Mouse (Mus musculus): ENCODE measurements around the gene Set.

The Set gene

DNA sequence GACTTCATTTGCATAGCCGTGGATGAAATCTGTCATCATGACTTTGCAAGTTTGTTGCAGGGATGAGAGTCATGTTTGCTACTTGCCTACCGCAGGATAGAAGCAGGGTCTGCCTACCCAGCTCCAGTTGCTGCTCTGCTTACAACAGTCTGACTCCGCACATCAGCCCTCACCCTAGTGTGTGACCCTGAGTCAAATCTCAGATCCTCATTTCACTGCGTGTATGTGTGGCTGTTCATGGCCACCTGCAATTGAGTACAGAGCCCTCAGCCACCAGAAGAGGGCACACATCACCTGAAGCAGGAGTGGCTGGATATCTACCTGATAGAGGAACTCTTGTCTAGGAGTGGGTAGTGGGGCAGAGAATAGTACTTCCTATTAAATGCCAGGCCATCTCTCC is 30.1 kb downstream of the Set start:
- no peak for DNase-seq (ENCODE audit: low spot score in 2 of 2)

DNA sequence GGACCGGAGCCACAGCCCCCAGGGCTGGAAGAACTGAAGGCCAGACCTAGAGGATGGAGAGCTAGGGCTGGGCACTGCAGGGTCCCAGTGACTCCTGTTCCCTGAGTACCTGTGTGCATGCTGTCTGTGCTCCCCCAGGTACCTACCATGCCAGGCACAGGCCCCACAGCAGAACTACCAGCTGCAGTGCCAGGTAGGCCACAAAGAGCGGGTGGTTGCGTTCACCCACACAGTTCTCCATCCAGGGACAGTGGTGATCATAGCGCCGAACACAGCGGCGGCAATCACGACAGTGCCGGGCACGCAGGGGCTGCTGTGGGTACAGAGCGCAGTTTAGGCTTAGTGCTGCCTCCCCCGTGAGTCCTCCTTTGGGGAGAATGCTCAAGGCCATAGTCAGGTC is 34.3 kb downstream of the Set start:
- DNase-seq (ENCODE audit: low spot score in 2 of 2), result no peak

DNA sequence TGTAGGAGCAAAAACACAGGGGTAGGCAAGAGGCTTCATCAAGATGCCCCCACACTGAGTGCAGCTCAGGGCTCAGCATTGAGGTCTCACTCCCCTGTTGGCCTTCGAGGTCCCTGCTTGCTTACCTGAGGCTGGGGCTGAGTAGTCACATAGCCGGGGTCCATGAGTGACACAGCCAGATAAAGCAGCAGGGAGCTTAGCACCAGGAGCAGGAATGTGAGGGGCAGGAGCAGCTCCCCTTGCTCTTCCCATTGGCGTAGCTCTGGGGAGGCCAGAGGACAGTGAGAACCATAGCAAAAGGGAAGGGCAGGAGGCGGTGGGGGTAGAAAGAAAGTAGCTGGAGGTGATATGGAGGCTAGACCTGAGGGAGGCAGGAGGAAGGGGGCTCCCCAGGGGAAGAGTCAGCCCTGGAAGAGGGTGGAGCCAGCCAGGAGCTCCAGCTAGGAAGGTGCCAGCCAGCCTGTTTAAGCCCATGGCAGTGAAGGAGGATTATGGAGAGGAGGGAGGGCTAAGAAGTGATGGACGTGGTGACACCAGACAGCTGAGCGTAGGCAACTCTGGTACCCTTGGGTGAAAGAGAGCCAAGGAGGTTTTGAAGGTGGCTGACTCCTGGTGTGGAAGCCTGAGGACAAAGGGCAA is 35.2 kb downstream of the Set start:
- no peak for DNase-seq (ENCODE audit: low spot score in 2 of 2)

DNA sequence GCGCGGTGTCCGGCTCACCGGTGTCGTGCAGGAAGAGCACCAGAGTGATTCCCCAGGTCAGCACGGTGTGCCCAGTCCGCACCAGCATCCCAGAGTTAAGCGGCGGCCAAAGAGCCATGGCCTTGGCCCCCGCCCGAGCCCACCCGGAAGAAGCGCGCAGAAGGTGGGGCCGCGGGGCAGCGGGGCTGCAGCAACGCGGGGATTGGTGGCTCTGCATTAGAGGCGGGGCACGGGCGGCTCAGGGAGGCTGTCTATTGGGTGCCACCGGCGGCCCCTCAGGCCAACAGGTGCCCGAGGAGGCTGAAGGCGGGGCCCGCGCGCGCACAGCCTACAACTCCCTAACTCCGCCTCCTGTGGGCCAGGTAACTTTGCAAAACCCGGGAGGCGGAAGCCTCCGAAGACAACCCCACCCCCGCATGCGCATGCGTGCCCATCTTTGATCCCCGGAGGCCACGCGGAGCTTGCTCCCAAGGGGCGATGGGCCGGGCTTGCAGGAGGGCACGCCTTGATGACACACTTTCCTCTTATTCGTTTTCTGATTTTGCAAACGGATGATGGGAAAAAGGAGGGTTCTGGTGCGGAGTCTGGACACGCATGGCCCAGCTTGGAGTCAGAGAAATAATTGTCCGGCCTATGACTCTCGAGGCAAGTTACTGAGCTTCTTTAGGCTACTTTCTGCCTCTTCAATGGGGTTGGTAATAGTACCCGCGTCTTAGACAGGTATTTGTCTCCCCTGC is 36.5 kb downstream of the Set start, which contains the start of gene Zdhhc12:
Gene Zdhhc12, minus strand, starts transcription at position 178 of the 737 bp plus-strand sequence.
- peak; percentile 93 to 95 for DNase-seq (ENCODE audit: low spot score in 2 of 2)

DNA sequence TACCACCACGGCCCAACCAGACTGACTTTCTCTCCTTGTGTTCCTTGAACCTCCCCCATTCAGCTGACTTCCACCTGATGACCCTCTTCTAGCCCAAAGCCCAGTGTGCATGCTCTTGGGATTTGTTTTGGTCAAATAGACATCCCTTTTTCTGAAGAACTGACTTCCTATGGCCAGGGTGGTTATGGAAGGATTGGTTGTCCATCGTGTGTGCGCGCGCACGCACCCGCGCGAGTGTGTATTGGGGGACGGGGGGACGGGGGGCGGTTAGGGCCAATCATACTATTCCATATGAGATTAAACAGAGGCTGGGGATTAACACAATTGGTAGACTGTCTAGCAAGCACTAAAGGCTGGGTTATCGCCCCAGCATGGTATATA is 37.0 kb downstream of the Set start:
- DNase-seq (ENCODE audit: low spot score in 2 of 2), result no peak

DNA sequence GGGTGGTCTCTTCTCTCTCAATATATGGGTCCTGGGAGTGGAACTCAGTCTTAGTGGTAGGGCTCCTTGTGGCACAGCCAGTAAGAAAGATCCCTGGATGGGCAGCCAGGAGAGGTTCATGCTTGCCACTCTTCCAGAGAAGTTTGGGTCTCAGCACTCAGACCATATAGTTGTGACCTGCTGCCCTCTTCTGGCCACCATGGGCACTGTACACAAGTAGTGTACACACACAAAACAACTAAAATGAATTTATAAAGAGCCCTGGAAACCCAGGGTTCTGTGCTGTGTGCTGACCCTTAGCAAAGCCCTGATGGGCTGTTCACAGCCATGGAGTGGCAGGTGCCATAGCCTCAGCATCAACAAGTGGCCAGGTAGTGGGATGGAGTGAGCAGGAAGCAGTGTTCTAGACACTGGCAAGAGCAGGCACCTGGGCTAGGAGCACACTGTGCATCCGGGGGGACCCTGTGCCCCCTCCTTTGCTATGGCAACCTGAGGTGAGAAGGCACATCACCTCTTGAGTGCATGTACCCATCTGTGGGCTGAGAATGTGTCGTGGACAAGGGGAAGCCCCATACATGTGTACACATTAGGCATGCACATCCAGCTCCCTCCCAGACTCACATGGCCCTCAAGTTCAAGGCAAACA is 38.8 kb downstream of the Set start:
- peak in 1 of 2 experiments; percentile 39 for DNase-seq (ENCODE audit: low spot score in 2 of 2)

DNA sequence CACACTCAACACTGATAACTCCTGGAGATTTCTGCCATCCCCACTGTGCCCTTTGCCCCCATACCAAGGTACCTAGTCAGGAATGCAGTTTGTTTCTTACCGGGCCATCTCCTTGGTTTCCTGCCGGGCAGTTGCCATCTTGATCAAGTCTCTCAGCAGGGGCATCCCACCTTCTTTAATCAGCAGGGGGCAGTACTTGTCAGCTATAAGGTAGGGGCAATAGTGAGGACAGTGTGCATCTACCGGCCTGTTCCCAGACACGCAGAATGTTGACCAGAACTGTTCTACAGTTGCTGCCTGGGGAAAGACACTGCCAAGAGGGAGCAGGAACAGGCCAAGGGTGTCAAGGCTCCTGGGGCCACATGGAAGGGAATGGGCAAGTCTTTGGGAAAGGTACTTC is 43.0 kb downstream of the Set start:
- DNase-seq (ENCODE audit: low spot score in 2 of 2), result no peak

DNA sequence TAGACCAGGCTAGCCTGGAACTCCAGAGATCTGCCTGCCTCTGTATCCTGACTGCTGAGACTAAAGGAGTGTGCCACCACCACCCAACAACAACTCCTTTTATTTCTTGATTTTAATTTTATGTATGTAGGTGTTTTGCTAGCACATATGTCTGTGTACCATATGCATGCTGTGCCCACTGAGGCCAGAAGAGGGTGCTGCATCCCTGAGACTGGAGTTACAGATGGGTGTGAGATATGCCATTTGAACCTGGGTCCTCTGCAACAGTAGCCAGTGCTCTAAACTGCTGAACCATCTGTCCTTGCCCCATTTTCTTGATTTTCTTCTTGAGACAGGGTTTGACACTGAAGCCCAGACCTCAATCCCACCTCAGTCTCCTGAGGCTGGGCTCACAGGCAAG is 49.2 kb downstream of the Set start:
- DNase-seq (ENCODE audit: low spot score in 2 of 2), result no peak

DNA sequence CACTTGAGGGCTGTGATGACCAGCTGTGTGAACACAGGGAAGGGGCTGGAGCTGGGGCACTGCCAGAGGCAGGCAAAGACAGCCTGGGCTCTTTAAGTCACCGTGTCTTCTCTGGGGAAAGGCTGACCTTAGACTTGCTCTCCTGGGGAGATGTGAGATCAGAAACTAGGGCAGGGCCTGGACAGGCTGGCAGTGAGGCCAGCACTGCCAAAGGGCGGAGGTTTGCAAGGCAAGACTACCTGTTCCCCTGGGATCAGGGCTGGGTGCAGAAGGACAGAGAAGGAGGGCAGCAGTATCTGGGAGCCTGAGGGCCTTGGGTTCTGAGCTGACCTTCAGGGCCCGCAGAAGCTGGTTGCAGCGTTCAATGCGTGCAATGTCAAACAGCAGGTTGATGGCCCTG is 50.5 kb downstream of the Set start:
- DNase-seq (ENCODE audit: low spot score in 2 of 2), result no peak

DNA sequence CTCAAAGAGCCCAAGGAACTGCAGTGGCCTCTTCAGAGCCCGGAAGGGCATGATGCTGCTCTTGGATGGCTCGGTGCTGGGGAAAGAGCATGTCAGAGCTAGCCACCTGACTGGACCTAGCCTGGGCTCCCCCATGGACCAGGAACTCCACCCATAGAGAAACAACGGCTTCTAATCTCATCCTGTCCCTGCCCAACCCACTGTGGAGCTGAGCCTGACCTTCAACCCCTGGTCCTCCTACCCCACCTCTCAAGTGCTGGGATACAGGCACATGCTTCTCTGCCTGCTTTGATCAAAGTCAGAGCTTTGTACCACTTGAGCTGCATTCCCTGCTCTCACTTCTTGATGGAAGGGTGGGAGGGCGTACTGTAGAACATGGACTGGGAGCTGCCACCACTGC is 51.1 kb downstream of the Set start:
- DNase-seq (ENCODE audit: low spot score in 2 of 2), result no peak

DNA sequence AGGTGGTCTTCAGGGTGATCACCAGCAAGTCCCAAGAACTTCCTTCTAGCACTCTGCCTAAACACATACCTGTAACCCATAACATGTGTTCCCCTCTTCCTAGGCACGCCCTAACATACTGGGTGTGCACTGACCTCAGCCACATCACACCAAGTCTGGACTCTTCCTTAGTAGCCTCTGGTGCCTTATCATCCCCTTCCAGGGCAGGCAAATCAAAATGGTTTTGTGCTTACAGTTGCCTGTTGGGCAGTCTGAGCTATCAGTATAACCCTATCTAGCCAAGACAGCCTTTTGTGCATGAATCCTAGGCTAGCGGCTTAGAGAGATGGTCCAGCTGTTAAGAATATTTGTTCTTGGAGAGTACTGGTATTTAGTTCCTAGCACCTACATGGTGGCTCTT is 54.3 kb downstream of the Set start:
- DNase-seq (ENCODE audit: low spot score in 2 of 2), result no peak

DNA sequence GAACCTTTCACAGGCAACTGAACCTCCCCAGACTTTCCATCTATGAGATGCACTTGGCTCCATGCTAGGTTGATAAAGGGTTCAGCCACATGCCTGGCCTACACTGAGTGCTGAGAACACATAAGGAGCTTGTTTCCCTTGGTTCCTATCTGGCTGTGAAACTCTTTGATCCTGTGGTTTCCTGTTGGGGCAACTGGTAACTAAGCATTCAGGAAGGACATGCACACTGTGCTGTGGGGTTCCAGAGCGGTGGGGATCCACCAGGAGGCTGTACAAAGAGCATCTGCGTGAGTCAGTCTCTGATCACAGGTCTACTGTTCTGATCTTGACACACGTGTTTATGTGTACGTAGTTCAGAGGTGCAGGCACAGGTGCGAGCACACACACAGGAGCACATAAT is 55.4 kb downstream of the Set start:
- no peak for DNase-seq (ENCODE audit: low spot score in 2 of 2)

DNA sequence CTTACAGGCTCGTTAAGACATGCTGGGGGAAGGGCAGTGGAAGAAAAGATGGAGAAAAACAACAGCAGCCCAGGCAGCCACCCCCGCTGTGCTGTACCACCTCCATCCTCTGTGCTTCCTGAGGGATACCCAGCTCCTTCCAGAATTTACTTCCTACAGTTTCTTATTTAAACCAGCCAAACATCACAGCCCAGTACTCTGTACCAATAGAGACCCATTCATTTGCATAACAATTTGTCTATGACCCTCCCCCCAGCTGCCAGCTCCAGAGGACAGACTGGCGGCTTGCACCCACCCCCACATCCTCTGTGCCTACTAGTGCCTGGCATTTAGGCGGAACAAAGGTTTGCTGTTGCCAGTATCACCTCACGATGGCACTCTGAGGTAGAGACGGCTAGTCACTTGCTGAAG is 62.5 kb downstream of the Set start:
- DNase-seq (ENCODE audit: low spot score in 2 of 2), result no peak

DNA sequence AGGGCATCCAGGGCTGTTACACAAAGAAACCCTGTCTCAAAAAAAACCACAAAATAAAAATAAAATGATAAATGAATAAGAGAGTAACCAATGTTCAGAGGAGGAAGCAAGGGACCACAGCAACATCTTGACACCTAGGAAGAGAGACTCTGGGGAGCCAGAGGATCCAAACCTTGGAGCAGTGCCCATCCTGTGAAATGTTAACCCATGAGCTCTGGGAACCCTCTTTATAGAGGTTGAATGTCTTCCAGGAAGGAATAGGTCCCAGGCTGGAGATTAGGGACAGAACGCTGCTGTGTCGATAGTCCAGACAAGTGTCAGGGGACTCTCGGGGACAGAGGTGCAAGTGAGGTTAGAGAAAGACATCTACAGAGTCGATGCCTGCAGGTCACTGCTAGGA is 63.1 kb downstream of the Set start:
- DNase-seq (ENCODE audit: low spot score in 2 of 2), result no peak
